Mouse (Mus musculus) liver (tissue): Measurements from ENCODE around the gene C5ar1.
A peak's percentile ranks its signal among the peaks of the same experiment; 100 is the strongest.

Experiments used
- DNase-seq: peaks from one replicate; pipeline ENCODE4 v3.0.0-alpha.2; 2020; ENCODE audit warnings: mixed read lengths

The C5ar1 gene

DNA sequence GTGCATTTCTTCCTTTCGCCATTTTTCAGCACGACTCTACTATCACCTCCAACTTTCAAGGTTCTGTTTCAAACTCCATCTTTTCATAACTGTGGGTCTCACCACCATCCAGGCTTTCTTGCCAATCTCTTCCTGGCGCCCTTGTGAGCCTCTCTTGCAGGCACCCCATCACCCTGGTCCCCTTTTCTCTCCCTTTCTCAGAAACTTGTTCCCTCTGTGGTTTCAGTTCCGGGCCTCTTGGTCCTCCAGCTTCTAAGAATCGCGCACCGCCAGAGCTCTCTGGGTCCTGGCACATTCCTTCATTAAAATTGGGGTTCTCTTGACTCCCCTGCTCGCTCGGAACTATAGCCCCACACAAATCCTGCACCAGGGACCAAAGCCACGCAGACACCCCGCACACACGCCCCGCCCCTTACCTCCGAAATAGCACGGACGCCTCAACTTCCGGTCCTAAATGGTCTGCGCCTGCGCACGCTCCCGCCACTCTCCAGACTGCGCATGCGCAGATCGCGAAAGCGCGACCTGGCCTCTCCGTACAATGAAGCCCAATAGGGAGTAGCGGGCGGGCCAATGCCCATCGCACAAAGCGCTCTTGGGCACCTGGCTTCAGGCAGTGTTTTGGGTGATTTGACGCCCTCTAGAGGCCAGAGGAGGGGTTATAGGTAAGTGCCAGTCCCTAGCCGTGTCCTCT, 37.6 kb downstream of the C5ar1 start, which contains the start of gene Dhx34:
Gene Dhx34, minus strand, starts transcription at position 456 of the 691 bp plus-strand sequence.
- peak; percentile 98 for DNase-seq

GRCm38 (mm10) chr7:16213986-16214385, 45.4 kb downstream of the C5ar1 start:
- no peak for DNase-seq

DNA sequence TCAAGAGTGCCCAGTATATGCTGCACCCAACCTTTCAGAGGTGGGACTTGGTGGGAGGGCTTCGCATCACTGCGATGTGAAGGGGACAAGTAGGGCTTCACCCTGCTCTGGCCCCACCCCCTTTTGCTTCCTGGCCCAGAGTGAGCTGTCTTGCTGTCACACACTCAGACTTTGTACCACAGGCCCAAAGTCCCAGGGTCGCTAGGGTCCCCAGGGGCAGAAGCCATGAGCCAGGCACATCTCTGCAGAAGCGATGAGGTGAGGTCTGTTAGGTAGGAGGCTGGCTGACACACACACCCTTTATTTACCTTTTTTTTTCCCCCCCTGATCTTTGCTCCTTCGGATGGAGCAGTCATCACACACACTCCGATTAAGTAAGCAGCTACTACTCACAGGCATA, 46.1 kb downstream of the C5ar1 start:
- no peak for DNase-seq

DNA sequence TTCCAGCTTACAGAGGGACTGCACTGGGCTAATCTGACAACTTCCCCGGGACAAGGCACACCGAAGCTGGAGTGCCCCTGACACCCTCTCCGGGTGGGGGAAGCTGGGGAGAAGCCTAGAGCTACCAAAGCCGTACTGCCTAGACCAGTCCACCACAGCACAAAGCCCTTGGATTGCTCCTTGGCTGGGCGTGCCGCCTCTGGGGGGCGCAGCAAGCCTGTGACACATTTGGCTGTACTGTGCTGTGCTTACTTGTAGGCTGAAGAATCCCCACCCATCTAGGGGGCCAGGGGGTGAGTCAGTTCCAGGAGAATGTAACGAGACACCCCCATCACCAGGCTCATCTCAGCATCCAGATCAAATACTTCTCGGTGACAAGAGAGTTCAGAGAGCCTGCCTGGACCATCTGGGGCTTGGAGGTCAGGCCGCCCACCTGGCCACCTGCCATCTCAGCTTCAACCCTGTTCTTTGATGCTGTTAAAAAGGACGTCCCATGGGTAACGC, 48.4 kb downstream of the C5ar1 start:
- peak; percentile 43 for DNase-seq

DNA sequence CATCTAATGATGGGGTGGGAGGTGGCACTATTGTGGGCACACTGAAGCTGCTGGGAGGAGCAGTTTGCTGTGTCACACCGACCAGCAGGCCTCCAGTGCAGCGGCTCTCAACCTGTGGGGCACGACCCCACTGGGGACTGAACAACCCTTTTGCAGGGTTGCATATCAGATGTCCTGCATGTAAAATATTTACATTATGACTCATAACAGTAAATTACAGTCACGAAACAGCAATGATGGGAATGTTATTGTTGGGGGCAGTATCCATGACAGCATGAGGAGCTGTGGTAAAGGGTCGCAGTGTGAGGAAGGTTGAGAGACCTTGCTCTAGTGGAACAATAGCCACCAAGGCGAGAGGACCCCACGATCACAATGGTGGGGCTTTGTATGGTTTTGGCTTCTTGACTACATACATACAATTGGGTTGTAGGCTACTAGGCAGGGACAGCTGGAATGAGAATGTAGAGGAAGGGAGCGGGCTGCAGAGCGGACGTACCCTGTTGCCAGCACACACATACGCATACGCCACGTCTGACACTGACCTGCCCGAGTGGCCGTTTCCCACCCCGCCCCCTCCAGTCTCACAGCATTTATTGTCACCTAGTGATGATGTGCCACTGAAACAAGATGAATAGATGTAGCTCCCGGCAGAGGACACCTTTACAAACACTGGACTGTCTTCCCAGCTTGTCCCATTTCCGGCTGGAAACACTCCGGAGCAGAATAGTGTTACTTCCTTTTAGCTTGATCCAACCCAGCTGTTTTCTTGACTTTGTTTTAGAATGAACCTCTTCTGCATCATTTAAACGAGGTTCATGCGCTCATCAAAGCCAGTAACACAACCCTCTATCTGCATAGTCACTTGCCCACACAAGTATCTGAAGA, 50.3 kb downstream of the C5ar1 start:
- no peak for DNase-seq

DNA sequence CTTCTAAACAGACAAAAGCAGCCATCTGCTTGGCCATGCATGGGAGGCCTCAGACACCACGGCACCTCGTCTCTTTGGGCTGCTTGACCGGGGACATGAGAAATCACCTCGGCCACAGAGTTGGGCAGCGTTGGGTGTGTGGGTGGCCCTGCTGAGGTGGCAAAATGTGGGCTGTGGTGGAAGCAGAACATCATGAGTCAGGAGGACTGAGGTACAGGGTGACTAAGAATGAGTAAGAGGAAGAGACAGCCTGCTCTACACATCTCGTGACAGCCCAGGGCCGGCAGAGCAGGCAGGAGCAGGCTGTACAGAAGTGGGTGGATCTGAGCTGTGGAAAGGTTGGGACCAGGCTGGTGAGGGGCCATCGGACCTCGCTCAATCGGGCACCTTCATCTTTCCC, 51.8 kb downstream of the C5ar1 start:
- no peak for DNase-seq

- DNase-seq, result no peak
Measured at GRCm38 (mm10) chr7:16207076-16207475, 52.3 kb downstream of the C5ar1 start.

GRCm38 (mm10) chr7:16204791-16205190, 54.5 kb downstream of the C5ar1 start:
- DNase-seq, result no peak

DNA sequence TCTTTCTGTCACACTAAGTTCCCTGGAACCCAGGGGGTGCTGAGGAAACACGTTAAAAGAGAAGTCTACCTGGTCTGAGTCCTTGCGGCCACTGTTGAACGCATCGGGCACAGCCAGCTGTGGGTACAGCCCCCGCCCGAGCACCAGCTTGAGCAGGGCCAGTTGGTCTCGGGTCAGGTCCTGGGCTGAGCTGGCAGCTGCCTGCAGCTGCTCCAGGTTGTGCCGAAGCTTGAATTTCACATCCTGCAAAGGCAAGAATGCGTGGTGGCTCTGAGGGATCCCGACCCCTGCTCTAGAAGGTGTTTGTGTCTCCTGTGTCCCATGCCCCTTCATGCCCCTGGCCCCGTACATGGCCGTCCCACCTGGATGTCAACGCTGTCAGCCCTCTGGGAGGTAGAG, 55.8 kb downstream of the C5ar1 start:
- no peak for DNase-seq

DNA sequence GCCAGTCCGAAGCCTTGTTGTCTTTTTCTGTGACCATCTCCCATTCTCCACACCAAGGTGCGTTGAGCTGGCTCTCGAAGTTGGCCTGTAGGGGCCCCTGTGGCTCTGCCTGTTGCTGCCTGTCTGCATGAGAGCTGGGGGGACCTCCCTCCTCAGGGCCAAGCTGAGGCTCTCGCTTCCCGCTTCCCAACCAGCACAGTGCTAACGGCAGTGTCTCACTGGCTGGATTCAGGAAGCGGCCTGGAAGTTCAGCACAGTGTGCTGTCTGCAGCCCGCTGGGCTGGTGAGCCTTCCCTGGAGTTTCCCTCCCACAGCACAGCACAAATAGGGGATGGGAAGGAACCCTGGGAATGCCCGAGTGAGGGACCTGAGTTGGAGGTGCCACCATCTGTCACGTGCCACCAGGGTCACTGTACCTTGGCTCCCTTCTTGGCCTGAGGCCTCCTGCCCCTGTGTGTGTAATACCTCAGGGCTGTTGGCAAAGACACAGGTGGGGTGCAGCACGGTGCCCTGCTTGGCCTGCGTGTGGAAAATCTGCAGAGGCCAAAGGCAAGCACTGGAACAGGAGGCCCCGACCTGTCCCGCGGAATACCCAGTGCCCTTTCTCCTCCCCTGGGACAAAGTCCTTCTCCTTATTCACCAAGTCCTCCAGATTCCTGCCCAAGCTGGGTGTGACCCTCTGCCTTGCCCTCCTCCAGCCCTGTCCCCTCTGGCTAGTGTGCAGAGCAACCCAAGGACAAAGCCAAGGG, 56.4 kb downstream of the C5ar1 start:
- no peak for DNase-seq

DNA sequence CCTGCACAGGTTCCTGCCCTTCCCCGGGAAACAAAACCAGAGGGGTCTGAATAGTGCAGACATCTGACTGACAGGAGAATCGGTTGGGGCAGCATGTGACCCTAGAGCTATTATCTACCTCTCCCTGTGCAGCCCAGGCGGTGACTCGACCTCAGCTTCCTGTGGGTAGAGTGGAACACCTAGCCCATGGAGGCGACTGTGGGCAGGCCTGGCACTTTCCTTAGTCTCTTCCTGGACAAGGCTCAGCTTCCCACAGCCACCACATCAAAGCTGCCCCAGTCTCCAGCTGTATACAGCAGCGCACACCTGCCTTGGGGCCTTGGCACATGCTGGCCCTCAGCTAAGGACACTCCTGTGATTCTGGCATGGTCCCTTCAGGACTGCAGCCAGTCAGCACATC, 58.2 kb downstream of the C5ar1 start:
- DNase-seq, result no peak

- no peak for DNase-seq
Measured at GRCm38 (mm10) chr7:16198540-16198939, 60.8 kb downstream of the C5ar1 start.

DNA sequence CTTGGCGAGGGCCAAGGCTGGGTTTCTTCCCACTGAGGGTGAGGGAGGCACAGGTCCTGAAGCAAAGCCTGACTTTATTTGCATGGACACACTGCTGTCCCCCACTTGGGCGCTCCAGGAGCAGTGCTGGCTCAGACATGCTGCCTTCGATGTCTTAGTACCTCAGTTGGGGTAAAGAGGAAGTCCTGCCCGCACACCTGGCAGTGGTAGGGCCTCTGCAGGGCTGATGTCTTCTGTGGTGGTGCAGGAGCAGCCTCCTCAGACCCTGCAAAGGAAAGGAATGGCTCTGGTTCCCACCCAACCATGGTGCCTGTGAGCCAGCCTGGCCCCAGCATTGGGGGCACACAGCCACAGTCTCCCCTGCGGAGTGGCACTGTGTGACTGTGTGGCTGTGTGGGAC, 62.2 kb downstream of the C5ar1 start:
- no peak for DNase-seq
